Mouse (Mus musculus) testis, postnatal 10 days (tissue): ENCODE measurements around the gene Ttll4.

Experiments
- DNase-seq: peaks from one replicate; pipeline ENCODE4 v3.0.0; 2021; ENCODE audit warnings: low spot score

Gene Ttll4

DNA sequence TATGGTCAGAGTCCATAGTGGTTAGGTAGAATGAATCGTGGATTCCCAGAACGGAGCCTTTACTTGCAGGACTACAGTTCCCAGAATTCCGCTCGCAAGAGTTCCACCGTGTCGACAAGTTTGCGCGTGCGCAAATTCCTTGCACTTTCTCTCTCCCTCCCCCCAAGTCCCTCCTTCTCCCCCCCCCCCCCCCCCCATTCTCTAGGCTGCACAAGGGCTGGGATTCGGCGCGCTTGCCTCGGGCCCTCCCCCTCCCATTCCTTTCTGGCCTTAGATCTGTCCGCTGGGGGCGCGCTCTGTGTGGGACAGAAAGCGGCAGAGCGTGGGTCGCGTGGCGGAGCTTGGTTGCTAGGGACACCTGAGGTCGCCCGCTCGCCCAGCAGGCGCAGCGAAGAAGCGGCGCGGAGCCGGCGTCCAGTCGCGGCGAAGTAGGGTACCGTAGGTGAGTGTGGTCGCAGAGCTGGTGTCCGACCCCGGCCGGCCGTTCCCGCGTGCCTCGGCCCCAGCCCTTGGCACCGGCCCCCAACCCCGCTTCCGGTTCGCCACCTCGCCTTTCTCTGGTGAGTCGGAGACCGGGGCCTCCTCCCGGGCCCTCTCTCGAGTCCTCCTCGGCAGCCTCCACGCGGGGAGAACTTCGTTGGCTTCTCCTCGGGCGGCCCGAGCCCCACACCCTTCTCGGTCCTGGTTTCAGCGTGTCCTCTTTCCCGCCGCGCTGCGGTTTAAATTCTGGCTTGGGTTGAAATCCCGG, at the start of gene Ttll4:
Gene Ttll4 (plus strand): TSS at position 298 of the 748 bp plus-strand sequence.
- peak; percentile 96 for DNase-seq

GRCm38 (mm10) chr1:74624183-74624582, 37.4 kb upstream of the Ttll4 start:
- DNase-seq, result no peak

DNA sequence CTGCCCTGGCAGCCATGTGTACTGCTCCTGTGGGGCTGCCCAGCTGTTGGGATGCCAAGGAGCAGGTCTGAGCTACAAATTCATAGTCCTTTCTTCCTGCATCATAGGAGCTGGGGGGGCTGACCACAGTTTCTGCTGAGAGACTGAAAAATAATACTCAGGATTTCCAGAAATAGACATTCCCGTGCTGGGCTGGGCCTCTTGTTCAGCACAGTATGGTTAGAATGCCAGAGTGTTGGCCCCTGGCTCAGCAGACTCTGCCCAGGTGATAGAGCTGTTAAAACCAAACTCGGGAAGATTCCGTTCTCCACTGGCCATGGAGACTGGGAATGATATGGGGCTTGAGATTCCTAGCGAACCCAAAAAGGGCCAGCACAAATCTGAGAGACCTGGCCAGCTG, 35.5 kb upstream of the Ttll4 start:
- DNase-seq, result no peak

GRCm38 (mm10) chr1:74628001-74628400, 33.5 kb upstream of the Ttll4 start:
- no peak for DNase-seq

DNA sequence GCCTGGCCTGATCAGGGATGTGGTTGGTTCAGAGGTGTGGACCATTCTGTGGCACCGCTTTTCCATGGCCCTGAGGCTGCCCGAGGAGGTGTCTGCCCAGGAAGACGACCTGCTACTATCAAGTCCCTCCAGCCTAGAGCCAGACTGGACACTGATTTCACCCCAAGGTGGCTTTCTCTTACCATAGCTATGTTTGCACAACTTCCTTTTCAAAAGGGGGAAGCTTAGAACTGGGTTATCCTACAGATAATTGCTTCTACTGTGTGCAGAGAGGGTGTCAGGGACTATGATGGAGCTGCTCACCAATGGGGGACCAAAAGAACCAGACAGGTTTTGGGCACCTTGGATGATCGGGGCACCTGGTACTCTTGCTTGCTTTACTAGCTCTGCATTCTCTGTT, 28.8 kb upstream of the Ttll4 start:
- no peak for DNase-seq

- no peak for DNase-seq
Measured at GRCm38 (mm10) chr1:74643524-74643923, 18.0 kb upstream of the Ttll4 start.

DNA sequence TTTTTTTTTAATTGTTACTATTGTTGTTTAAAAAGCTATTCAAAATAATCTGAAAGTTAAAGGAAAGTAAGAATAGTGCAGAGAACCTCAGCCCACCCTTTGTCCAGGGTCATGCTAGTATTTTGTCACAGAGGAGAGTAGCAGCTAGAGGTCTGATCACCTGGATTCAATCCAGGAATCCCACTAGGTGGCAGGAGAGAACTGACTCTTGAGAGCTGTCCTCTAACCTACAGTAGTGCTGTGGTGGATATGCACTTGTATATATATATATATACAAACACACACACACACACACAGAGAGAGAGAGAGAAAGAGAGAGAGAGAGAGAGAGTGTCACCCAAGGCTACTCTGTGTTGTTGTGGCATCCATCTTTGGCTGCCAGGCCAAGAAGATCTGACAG, 17.6 kb upstream of the Ttll4 start:
- no peak for DNase-seq

DNA sequence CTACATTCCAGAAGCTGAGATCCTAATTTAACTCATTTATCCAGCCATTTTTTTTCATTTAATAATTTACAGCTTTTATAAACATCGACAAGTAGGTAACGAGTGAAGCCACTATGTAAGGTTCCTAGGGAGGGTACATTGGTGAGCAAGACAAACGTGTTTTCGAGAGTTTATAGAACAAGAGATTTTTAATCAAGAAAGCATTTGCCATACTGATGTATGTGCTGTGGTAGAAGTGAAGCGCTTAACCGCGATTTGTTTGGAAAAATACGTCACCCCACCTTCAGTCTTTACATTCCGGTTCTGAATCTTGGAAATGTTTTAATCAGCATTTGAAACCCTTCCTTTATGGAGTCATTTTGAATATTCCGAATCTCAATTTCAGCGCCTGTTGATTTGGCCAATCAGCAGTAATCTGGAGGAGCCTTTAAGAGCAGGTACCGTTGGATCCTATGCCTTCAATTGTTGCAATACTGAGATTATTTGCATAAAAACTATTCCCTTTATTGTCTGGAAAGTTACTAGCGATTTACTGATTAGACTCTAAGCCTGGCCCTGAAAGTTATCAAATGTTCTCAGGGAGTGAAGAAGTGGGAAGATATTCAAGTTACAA, 814 bp downstream of the Ttll4 start:
- DNase-seq, result no peak

DNA sequence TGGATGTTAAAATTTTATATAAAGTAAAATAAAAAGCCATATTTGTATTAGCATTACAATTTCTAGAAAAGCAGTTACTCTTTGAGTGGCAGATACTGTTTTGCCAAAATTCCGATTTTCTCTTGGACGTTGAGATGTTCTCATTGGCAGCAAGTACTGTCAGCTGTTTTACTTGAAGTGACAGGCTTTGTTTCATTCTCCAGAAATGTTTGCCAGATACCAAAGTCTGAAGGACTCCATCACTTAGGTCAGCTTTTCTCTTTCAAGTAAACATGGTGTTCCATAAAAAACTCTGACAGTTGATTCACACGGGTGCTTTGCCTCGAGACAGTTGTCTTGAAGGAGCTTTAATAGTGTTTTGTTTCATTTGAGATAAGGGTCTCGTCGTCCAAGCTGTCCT, 3.6 kb downstream of the Ttll4 start:
- no peak for DNase-seq

DNA sequence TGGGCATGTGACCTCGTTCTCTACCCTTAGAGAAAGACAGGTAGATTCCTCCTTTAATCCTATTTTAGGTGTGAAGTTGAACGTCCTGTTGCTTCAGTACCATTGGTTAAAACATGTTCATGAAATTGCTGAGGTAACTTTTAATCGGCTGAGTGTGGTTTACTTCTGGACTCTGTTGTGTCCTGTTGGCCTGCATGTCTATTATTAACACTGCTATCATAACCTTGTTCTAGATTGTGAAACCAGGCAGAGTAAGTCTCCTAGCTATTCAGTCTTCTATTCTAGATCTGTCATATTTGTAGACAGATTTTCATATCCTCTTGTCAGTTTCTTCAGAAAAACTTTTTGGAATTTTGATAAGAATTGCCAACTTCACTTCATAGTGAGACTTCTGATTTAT, 6.8 kb downstream of the Ttll4 start:
- DNase-seq, result no peak

GRCm38 (mm10) chr1:74672731-74673130, 11.2 kb downstream of the Ttll4 start:
- DNase-seq, result no peak

DNA sequence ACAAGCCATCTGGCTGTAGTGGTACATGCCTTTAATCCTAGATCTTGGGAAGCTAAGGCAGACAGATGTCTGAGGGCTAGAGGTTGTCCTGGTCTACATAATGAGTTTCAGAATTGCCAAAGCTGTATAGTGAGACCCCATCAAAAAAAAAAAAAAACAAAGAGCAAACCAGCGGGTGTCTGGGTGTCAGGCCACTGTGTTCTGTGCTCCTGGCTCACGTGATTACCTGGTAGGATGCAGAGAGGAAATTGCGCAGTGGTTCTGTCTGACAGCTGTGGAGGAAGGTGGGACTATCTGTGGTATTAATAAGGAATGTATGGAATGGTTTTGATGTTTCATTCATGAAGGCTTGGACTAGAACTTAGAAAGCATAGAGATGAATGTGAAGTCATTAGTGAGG, 15.3 kb downstream of the Ttll4 start:
- no peak for DNase-seq

DNA sequence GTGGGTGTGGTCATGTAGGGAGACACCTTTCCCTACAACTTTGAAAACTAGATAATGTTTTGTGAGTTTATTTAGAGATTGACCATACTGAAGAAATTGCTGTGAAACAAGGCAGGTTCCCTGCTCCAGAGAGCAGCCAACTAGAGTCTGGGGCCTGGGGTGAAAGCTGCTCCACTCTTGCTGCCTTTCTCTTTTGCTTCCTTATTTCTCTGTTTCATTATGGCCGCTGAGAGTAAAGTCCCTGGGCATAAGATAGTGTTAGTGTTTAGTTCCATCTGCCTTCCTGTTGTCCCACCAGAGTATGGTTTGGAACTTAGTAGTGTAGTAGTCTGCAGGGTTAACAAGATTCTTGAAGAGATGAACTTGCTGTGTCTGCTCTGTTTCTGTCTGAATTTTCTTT, 16.3 kb downstream of the Ttll4 start:
- DNase-seq, result no peak

- DNase-seq, result no peak
Measured at GRCm38 (mm10) chr1:74687131-74687530, 25.6 kb downstream of the Ttll4 start.

GRCm38 (mm10) chr1:74693891-74694583, 32.5 kb downstream of the Ttll4 start:
- DNase-seq, result no peak

DNA sequence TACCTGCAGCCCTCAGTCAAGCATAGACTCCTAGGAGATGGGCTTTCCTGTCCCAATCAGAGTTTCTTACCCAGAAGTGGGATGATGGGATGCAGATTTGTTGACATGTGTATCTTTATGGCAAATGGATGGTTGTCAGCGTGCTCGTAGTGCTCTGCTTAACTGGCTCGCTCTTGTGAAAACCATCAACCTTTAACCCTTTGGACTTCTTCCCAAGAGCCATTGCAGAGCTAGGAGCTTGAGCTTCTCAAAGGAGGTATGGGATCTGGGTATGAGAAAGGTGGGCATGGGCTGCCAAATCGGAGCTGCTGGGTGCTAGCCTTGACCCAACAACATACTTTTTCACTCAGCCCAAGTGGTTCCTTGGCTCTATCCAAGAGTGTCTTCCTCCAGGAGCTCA, 34.3 kb downstream of the Ttll4 start:
- no peak for DNase-seq

DNA sequence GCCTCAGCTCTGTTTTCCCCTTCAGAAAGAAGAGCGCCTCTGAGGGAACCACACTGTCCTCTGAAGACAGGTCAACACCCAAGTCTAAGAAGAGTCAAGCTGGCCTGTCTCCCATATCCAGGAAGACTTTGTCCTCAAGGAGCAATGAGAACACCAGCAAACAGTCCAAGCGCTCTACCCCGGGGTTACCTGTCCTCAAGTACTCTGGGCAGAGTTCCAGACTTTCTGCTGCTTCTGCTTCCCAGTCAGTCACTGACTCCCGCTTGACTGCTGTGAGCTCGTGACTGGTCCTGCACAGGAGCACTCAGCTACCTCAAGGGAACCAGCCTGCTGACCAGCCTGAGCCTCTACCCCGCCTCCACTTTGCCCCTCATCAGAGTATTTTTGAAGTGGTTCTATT, 35.9 kb downstream of the Ttll4 start:
- no peak for DNase-seq

DNA sequence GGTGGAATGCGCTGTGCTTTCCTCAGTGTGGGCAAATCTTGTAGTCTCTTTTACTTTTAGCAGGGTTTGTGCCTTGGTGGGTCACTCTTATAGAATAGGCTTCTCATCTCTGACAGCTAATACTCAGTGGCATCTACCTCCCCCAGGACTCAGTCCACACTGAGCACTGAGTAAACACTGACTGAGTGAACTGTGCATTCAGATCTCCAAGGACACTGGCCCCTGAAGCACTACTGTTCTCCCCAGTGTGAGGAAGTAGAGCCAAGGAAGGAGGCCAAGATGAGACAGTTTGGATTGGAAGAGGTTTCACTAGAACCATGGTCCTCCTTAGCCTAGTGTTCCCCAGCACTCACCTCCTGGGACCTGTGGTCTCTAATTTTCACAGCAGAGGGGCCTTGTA, 36.8 kb downstream of the Ttll4 start:
- no peak for DNase-seq

DNA sequence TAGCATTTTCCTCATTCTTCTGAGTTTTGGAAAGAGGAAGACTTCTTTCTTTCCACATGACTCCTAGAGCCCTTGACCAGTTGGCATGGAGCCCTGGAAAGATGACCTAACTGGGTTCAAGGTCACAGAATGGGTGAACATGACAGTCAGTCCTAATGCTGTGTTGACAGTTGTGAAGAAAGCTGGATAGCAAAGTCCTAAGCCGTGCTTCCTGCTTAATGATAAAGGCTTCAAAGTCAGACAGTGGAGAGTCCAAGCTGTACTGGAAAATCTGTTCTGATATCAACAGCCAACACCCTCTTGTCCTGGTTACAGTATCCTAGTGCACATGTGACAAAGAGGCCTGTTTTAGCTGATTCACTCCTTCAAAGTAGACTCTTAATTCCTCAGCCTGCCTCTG, 37.2 kb downstream of the Ttll4 start:
- DNase-seq, result peak; percentile 65

DNA sequence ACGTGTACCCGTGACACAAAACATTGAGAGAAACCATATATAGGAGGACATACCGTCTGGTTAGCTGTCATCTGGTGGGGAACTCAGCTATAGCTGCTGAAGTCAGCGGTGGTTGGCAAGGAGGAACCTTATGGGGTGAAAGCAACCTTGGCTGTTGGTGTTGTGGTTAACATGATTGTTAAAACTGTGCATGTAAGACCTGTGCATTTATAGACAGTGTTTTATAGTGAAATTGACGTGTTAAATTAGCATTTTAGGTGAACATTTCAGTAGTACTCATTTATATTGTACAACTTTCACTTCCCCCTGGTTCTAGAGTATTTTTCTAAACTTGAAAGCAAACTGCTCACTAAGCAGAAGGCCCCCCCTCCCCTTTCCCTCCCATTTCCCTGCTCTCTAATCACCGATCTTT, 40.6 kb downstream of the Ttll4 start:
- no peak for DNase-seq

GRCm38 (mm10) chr1:74704156-74704555, 42.6 kb downstream of the Ttll4 start:
- no peak for DNase-seq

DNA sequence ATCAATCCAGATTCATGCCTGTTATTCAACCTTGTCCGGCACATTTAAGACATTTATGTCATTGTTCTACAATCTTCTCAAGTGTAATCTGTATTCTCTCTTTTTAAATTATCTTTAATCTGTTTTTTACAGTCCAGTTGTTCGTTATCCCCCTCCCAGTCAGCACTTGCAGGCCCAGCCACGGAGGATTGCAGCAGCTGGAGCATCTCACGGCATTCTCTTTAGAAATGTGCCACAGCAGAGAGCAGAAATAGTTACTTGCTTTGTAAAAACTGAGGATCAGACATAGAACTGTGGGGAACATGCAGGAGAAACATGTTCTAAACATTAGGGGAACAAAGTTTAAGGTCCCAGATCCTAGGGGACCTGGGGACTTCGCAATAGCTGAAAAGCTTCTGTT, 43.5 kb downstream of the Ttll4 start:
- DNase-seq, result no peak

DNA sequence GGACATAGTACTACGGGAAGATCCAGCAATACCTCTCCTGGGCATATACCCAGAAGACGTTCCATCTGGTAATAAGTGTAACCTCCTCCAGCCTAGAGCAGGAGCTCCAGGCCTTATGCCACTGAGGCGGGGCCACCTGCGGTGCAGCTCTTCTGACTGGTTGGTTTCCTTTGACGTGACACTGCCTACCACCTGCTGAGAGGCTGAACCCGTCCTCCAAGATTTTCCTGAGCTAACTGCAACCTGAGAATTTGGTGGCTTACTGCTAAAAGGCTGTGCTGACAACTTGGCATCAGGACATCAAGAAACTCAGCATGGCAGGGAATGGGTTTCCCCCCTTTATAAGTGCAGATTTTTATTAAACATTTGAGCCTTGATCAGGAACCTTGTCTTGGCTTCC, 48.0 kb downstream of the Ttll4 start:
- no peak for DNase-seq
